Mouse (Mus musculus): Measurements from ENCODE around the gene Gm12216.

Gene Gm12216

DNA sequence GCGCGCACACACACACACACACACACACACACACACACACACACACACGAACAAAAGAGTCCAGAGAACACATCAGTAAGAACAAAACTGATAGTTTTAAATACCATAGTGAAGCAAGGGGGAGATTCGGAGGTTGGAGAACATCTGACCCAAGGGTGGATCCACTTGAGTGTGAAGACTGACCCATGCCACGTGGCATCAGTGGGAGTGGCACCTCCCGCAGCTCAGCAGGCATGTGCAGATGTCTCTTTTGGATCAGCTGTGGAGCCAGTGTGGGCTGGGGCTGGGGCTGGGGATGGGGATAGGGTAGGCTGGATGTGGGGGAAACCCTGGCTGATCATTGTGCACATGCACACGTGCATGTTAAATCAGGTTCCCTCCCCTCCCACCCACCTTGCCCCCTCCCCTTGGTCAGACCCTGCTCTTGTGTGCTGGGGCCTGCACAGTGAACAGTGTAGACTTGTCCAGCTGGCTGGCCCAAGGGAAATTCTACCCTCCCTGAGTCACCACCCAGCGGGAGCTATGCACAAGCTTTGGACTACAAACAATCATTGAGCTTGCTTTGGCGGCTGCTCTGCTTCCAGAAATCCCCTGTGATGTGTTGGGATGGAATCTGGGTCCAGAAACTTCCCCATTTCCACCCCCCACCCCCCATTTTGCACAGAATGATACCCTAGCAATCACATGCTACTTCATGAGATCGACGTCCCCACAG is 37.7 kb downstream of the Gm12216 start:
- no peak for DNase-seq (ENCODE audit: low spot score in 2 of 2)

DNA sequence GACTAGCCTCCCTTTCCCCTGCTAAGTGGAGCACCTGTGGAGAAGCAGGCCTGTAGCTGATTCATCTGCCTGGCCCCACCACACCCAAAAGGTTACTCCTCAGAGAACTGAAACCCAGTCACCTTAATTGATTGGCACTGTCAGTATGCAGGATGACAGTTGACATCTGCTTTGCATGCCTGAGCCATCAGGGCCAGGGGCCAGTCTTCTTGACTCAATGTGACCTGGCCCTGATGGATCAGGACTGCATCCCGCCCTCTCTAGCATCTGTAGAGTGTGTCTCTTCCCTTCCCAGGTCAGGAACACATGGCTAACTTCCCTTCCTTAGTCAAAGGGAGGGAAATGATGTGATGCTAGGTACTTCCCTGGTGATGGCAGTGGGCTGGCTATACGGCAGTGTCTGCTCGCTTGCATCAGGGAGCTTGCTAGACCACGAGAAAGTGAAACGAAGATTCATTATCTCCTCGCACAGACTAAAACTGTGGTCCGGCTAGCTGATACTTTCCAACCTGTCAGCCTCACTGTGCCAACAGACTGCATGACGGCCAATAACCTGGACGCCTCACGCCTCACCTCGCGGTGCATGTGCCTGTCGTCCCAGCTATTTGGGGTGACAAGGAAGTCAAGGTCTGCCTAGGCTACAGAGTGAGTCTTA is 38.4 kb downstream of the Gm12216 start:
- no peak for DNase-seq (ENCODE audit: low spot score in 2 of 2)

DNA sequence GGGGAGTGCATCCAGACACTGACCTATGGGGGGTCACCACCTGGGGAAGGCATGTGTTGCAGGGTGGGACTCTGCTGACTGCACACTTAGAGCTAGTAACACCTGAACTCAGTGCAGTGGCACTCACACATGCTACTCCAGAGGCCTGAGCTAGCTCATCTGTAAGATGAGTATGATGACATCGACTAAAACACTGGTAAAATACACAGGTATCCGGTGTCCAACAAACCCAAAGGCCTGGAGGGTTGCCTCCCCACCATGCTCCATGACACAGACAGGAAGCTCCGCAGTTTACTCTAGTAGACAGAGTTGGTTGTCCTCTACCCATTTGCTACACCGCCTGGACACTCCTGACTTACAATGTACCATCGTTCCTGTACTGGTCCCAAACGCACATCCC is 39.5 kb downstream of the Gm12216 start:
- no peak for DNase-seq (ENCODE audit: low spot score in 2 of 2)

GRCm38 (mm10) chr11:53818794-53819193 is 40.3 kb downstream of the Gm12216 start:
- DNase-seq (ENCODE audit: low spot score in 2 of 2) = no peak

DNA sequence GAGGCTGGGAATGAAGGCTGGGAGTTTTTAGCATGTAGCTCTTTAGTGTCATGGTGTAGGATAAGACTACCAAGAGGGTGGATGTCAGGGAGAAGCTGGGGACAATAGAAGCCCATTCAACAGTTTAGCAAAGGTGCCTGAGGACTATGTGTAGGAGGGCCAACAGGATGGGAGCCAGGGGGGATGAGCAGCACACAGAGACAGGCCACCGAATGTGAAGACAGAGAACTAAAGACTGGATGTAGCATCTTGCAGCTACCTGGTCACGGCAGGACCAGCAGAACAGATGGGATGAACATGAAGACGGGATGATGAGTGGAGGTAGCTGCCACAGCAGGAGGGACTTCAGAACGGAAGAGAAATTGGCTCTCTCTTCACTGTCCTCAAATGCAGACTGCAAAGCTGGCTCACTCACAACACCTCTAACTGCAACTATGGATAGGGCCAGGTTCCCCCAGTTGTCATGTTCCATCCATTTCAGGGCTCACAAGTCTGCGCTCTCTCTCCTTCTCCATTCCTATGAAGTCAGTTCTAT is 42.1 kb downstream of the Gm12216 start:
- DNase-seq (ENCODE audit: low spot score in 2 of 2) = no peak

DNA sequence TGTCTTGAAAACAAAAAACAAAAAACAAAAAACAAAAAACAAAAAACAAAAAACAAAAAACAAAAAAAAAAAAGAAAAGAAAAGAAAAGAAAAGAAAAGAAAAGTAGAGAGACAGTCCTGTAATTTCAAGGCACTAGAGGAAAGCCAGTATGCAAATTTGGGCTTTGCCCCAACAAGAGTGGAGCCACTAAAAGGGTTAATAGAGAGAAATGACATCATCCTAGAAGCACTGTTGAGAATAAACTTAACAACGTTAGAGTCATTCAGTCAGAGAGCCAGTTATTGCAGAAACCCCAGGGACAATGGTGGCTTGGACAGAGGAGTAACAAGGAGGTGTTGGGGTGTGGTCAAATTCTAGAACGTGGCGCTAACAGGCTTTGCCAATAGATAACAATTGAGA is 44.2 kb downstream of the Gm12216 start:
- no peak for DNase-seq (ENCODE audit: low spot score in 2 of 2)

GRCm38 (mm10) chr11:53813001-53813868 is 45.8 kb downstream of the Gm12216 start:
- DNase-seq (ENCODE audit: low spot score in 2 of 2) = no peak

DNA sequence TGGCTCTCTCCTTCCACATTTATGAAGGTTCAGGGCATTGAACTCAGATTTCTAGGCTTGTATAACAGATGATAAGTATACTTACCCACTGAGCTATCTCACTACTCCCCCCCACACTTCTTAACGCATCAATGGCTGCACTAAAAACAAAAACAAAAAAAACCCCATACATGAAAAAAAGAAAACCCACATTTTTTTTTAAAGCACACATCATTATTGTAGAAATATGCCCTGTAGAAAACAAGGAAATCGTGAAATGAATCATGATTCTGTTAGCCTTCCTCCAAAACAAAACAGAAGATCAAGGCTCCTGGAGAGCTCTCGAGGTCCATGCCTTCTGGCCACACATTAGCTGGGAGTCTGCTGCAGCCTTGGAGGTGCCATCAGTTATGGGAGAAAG is 47.7 kb downstream of the Gm12216 start:
- DNase-seq (ENCODE audit: low spot score in 2 of 2) = no peak

DNA sequence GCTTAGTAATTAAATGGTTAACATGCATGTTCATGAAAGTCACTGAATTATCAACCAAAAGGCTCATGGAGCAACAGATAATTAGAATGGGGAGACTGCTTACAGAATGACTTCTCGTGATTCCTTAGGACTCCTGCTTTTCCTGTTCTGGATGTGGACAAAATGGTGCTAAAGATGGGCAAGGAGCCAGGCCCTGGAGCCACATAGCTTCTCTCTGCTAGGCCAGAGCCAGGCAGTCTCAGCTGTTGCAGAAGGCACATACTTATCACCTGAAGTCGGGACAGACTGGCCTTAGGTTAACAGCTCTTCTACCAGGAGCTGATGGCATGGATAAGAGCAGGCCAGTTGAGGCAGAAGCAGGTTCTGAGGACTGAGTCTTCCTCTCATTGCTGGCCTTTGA is 48.3 kb downstream of the Gm12216 start:
- DNase-seq (ENCODE audit: low spot score in 2 of 2) = no peak

GRCm38 (mm10) chr11:53810156-53810555 is 48.9 kb downstream of the Gm12216 start:
- no peak for DNase-seq (ENCODE audit: low spot score in 2 of 2)

- DNase-seq (ENCODE audit: low spot score in 2 of 2) = no peak
Observed at GRCm38 (mm10) chr11:53809354-53809753, 49.7 kb downstream of the Gm12216 start.

DNA sequence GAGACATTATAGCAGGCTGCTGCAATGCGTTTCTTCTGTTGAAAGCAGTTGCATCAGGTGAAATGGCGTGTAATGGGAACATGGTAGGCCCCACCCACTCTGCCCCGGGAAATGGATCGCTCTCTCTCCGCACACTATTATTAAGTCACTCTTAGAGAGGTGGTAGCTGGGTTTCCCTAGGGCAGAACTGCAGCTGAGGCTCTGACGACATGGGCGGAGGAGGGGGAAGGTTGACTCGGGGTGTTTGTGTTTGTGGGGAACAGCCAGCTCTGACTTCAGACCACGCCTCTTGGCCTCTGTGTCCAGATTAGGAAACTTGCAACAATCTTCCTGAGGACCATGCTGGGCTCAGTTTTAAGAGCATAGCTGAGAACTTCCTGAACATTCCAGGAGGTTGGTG is 53.3 kb downstream of the Gm12216 start:
- no peak for DNase-seq (ENCODE audit: low spot score in 2 of 2)

- DNase-seq (ENCODE audit: low spot score in 2 of 2) = no peak
Observed at GRCm38 (mm10) chr11:53804569-53805344, 54.3 kb downstream of the Gm12216 start.

- DNase-seq (ENCODE audit: low spot score in 2 of 2) = no peak
Observed at GRCm38 (mm10) chr11:53803494-53803893, 55.6 kb downstream of the Gm12216 start.

DNA sequence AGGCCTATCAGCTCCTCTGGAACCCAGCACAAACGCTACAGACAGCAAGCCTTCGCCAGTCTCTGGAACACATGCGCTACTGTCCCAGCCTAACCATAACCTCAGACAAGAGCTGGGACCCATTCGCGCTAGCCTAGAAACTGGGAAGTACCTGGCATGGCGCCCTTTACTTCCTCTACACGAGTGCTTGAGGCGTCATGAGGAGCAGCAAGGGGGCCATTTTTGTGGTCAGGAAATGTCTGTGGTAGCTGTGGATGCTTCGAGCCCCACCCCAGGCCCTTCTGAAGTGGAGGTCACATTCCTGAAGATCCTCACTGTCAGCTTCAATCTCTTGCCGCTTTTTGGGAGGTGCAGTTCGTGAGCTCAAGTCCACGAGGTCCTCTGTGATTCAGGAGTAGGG is 56.0 kb downstream of the Gm12216 start:
- no peak for DNase-seq (ENCODE audit: low spot score in 2 of 2)

GRCm38 (mm10) chr11:53800975-53801374 is 58.1 kb downstream of the Gm12216 start:
- DNase-seq (ENCODE audit: low spot score in 2 of 2) = no peak

GRCm38 (mm10) chr11:53800036-53800435 is 59.0 kb downstream of the Gm12216 start:
- DNase-seq (ENCODE audit: low spot score in 2 of 2) = no peak

DNA sequence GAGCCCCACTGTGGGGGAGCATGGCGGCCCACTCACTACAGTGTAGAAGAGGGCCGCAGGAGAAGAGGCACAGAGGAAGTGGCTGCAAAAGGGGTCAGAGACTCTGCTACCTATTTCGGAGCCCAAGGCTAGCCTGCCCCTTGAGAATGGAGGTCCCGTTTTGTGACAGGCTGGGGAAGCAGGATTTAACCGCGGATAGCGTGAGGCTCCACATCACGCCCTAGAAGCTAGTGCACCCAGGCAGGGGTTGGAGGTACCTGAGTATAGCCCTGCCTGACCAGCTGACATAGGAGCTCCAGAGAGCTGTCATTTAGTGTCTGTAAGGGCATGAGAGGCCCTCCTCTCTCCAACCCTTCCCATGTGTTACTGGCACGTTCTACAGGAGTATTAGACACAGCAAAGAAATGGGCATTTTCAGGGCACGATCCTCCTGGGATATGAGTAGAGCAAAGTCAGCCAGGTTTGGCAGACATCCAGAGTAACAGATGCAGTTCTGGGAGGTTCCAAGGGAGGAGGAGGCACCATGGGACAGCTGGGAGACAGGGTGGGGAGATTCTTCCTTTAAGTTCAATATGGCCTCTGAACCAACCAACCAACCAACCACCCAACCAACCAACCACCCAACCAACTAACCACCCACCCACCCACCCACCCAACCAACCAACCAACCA is 60.9 kb downstream of the Gm12216 start:
- no peak for DNase-seq (ENCODE audit: low spot score in 2 of 2)

- no peak for DNase-seq (ENCODE audit: low spot score in 2 of 2)
Observed at GRCm38 (mm10) chr11:53797386-53797920, 61.6 kb downstream of the Gm12216 start.

DNA sequence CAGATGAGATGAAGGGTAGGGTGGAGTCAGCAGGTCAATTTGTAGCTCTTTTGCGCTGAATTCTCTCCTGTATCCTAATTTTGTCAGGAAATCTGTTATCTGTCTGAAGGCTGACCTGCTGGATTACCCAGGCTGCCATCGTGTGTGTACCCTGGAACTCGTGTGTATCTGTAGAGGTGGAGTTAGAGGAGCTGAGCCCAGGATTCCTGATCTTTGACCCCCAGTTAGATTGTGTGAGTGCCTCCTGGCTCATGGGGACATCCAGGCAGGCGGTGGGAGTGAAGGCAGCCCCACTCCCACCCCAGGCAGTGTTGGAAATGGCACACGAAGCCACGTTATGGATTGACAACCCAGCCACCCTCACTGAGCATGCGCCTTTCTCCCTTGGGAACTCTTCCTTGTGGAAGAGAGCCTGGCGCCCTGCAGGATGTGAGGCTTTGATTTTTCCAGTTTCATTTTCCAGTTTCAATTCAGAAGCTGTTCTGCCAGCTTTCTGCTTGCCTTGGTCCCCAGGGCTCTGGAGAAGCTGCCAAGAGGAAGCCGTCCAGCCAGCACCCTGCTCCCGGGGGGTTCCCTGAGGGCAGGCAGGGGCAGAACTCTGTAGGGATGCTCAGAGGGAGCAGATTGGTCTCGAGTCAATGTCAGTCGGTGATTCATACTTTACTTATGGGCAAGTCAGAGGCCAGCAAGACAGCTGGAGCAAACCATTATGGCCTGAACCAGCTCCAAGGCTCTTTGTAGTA is 62.5 kb downstream of the Gm12216 start:
- DNase-seq (ENCODE audit: low spot score in 2 of 2) = no peak
